Mouse (Mus musculus) gonadal fat pad, adult 2 months (tissue): Measurements from ENCODE around the gene Rasgef1b. TPM values are rescaled to one million over a fixed set of nuclear protein-coding genes. Genes with fewer than 3 reads are reported as not detected.

ENCODE experiments used
- DNase-seq: peaks from one replicate; pipeline ENCODE4 v3.0.0-alpha.2; 2012; ENCODE audit warnings: low read depth
- polyA plus RNA-seq: library from polyadenylated mRNA; depleted of rRNA; stranded (reverse); fragments of >200 nt; gene quantifications from 2 replicates; pipeline ENCODE4 v1.2.3, GENCODE M21; 2012

Gene Rasgef1b
- polyA plus RNA-seq, 1 experiment, result 9.9 TPM

GRCm38 (mm10) chr5:99541999-99542765 is 186.7 kb downstream of the Rasgef1b start:
- no peak for DNase-seq

DNA sequence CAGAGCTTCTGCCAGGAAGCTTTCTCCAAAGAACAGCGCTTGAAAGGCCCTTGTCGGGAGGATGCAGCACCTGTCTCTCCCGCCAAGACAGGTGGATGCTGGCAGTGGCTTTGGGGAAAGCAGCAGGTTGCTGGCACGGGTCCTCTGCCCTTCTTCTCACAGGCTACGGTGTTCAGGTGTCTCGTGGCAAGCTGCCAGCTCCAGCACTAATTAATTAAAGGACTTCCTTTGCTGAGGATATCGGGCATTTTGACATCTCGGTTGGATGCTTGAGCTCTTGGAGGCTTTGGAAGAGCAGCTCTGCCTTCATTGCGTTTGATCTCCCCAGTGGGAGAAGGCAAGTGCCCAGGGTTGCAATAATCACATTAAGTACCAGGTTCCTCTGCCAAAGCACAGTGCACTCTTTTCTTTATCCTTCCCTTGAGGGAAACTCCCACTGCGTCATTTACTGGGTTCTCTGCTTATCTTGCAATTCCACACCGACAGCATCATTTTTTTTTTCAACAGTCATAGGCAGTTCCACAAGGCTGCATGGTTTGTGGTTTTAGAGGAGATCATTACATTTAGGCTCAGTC is 187.5 kb downstream of the Rasgef1b start:
- DNase-seq, result no peak

DNA sequence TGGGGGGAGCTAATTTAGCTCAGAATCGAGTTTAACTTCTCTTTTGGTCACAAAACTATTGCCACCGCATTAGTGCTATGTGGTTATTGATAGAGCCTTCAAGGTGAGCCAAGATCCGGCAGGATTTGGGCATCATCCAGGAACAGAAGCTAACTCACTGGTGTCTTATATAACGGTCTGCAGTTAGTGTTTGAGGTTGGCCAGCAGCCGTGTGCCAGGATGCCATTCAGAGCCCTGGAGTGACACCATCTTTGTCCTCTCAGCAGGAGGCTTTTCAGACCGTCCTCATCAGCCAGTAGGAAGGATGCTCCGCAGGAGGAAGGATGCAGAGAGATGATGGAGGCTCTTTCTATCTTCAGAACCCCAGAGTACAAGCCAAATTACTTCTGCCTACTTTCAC is 195.4 kb downstream of the Rasgef1b start:
- no peak for DNase-seq

- no peak for DNase-seq
These were observed 202.1 kb downstream of the Rasgef1b start for GRCm38 (mm10) chr5:99526797-99527201.

GRCm38 (mm10) chr5:99525649-99526048 is 203.2 kb downstream of the Rasgef1b start:
- no peak for DNase-seq

DNA sequence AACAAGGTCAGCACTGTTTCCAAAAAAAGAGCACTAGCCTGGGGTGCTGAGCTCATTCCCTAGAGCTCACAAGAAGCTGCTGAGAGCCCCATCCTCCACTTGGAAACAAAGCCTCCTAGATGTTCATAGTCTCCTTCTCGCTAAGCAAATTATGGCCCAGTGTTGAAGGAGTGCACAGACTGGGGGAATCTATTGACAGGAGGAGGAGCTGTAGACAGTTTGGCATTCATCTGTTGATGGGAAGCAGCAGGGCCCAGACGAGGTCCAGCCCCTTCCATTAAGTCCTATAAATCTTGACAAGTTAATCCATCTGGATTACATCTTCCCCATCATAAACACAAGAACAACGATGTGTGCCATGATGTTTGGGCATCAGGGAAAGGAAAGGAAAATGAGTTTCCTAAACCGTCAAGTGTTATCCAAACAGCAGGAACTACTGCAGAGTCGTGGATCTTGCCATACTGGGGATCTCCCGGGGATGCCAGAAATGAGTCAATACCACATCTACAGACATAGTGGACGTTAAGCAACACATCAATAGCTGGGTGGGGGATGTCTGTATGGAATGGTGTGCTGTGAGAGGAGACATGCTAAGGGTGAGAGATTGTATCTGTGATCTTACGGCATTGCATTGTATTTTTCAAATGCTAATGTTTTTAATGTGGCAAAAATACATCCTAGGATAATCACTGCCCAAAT is 206.1 kb downstream of the Rasgef1b start:
- DNase-seq, result no peak

- peak; percentile 8 for DNase-seq
These were observed 207.5 kb downstream of the Rasgef1b start for GRCm38 (mm10) chr5:99521411-99521810.

DNA sequence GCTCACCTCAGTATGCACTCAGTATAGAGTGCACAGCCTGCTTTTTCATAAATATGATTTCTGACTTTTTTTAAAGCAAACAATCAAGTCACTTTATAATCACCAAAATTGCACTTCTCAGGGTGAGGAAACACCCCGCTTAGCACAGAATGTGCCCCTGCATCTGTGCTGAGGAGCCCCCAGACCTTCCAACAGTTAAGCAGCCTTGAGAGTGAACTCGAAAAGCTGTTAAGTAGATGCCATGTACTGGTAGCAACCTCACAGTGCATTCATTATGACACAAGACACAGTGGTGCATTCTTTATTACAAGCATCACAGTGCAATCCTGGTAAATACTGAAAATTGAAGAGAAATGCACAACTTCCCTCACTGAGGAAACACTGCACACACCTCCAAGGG is 209.3 kb downstream of the Rasgef1b start:
- no peak for DNase-seq

- DNase-seq, result no peak
These were observed 209.8 kb downstream of the Rasgef1b start for GRCm38 (mm10) chr5:99519023-99519422.

- no peak for DNase-seq
These were observed 212.7 kb downstream of the Rasgef1b start for GRCm38 (mm10) chr5:99516207-99516606.

GRCm38 (mm10) chr5:99515764-99516163 is 213.1 kb downstream of the Rasgef1b start:
- no peak for DNase-seq

- no peak for DNase-seq
These were observed 215.5 kb downstream of the Rasgef1b start for GRCm38 (mm10) chr5:99513209-99513880.

DNA sequence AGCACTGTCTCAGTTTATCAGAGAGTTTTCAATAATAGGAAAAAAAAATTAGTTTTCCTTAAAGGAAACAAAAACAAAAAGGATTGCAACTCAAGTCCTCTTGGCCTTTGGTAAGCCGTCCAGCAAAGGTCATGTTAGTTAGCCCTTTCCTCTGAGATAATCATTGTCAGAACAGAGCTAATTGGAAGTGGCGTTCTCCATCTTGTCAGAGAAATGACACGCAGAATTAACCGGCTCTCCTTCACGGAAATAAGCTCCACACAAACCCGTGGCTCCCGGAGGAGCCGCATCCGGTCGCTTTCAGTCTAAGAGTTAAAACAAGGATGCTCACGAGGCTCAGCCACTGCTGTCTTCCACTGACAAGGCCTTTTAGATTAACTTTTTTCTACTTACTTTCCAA is 217.8 kb downstream of the Rasgef1b start:
- DNase-seq, result no peak

DNA sequence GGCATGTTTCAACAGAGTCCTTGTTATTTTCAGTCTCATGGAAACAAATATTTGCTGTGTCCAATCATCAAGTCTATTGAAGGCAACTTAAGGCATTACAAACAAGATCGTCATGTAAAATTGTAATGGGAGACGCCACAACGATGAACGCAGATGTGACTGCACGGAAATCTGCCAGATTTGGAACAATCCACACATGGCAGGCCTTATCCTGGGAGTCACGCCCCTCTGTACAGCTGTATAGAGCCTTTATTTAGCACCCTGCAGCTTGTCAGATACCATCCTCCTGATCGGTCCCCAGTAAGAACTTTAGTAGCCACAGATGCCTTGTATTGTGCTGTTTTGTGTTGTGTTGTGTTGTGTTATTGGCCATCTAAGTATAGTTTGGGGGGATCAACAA is 222.8 kb downstream of the Rasgef1b start:
- no peak for DNase-seq

- no peak for DNase-seq
These were observed 224.5 kb downstream of the Rasgef1b start for GRCm38 (mm10) chr5:99504349-99504830.

DNA sequence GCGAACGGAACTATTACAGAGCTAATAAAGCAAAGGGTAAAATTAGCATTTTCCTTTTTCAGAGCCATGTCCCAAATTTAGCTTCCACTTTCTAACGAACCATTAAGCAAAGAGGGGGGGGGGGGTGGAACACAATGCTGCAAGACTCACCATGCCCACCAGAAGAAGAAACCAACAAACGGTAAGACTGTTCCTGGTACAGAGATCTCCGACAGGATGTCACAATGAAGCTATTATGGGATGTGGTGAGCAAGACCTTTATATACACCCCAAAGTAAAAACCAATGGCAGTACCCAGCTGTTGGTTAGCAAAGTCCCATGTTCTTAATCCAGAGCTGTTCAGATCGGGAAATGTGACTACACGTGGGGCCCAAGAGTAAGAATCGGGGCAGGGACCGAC is 226.2 kb downstream of the Rasgef1b start:
- DNase-seq, result no peak

DNA sequence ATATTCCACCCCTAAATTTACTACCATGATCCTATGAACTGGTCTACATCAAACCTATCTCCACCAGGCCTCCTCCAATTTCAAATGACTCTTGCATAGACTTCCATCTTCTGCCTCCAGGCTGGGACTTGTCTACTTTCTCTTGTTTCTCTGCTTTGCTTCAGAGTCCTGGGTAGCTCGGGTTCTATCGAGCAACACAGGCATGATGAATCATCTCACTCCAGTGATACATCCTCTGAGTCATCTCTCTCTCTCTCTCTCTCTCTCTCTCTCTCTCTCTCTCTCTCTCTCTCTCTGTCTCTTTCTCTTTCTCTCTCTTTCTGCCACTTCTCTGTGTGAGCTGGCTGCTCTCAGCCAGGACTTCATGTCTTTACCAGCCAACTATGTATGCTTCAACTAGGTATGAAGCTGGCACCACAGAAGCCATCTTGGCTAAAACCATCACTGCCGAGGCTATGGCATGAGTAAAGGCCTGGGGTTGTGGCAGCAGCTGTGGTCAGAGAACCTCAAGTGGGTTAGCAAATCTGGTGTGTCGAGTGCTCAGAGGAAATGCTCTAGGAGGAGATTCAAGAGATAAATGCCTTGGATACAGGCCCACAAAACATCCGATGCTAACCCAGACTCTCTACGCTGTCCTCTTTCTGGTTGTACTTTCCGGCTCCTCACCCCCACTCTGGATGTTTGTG is 229.3 kb downstream of the Rasgef1b start:
- no peak for DNase-seq

DNA sequence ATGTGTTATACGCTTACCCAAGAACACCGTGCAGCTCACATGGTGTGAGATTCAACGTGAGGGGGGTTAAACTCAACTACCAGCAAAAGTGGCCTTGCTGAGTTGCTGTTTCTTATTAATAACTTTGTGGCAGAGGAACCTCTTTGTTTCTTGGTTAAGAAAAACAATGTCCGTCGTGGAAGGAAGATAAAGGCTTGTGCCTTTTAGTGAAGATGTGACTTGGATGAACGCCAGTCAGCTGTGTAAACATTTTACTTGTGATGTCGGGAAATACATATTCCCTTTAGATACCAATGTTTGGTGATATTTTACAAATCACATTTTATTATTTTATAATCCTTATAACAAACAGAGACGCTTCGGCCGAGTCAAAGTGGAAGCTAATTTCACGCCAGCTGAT is 231.0 kb downstream of the Rasgef1b start:
- DNase-seq, result no peak

GRCm38 (mm10) chr5:99496931-99497782 is 231.7 kb downstream of the Rasgef1b start:
- no peak for DNase-seq

DNA sequence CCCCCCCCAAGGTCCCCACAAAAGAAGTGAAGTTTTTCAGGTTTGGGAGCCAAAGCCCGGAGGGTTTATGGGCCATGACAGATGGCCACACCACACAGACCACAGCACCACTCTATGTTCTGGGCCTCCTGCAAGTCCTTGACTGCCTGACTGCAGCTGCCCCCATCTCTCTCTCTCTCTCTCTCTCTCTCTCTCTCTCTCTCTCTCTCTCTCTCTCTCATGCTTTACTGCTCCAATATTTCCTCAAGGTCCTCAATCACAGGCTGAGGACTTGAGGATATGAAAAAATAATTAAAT is 232.8 kb downstream of the Rasgef1b start:
- no peak for DNase-seq
